Mouse (Mus musculus): ENCODE results near the gene Stk4. TPM values are rescaled to one million over a fixed set of nuclear protein-coding genes. Genes with fewer than 3 reads are reported as not detected.

The Stk4 gene
- polyA plus RNA-seq, 1 experiment from 2014 or later, result 15.4 TPM

- no peak for ATAC-seq (ENCODE audit: low FRiP score)
- 66% methylated on average over 6 of the region's 6 CpGs for WGBS
- peaks cover 22% of the 10 kb centered on the region; the same call in 1 of the 2 replicates for H3K4me1 ChIP-seq
- H3K9ac ChIP-seq (replicated peaks), result no peak overlapping the region
- no peak overlapping the region for H3K4me2 ChIP-seq
- H3K36me3 ChIP-seq, result peaks cover 10% of the 10 kb centered on the region
- H3K27ac ChIP-seq (replicated peaks), result no peak overlapping the region
- no peak overlapping the region for H3K4me3 ChIP-seq (replicated peaks)
- H3K9me3 ChIP-seq (replicated peaks), result no peaks in the 10 kb centered on the region
- H3K27me3 ChIP-seq (replicated peaks), result no peaks in the 10 kb centered on the region
Observed at GRCm38 (mm10) chr2:164134563-164134962, 64.4 kb downstream of the Stk4 start.

- H3K36me3 ChIP-seq, result peaks cover 10% of the 10 kb centered on the region
- no peaks in the 10 kb centered on the region for H3K27me3 ChIP-seq (replicated peaks)
- WGBS, result 69% methylated on average over 1 of the region's 1 CpGs
Observed at GRCm38 (mm10) chr2:164135367-164135766, 65.2 kb downstream of the Stk4 start.

GRCm38 (mm10) chr2:164136393-164136792 is 66.3 kb downstream of the Stk4 start:
- H3K9ac ChIP-seq (replicated peaks), result no peak overlapping the region
- H3K4me3 ChIP-seq (replicated peaks), result no peak overlapping the region
- 30% methylated on average over 2 of the region's 2 CpGs for whole genome bisulfite sequencing
- no peak overlapping the region for H3K27ac ChIP-seq (replicated peaks)
- no peak for ATAC-seq (ENCODE audit: low FRiP score)
- H3K27me3 ChIP-seq (replicated peaks), result no peaks in the 10 kb centered on the region
- peaks cover 22% of the 10 kb centered on the region; the same call in 1 of the 2 replicates for H3K4me1 ChIP-seq
- peaks cover 5% of the 10 kb centered on the region for H3K36me3 ChIP-seq
- no peak overlapping the region for H3K4me2 ChIP-seq
- no peaks in the 10 kb centered on the region for H3K9me3 ChIP-seq (replicated peaks)

More at GRCm38 (mm10) chr2:164135367-164135766, 65.2 kb downstream of the Stk4 start:
- Histone ChIP-seq H3K4me3 (replicated peaks) (no peak overlapping the region), H3K9me3 (replicated peaks) (no peaks in the 10 kb centered on the region), H3K9ac (replicated peaks) (no peak overlapping the region), H3K4me2 (no peak overlapping the region), H3K4me1 (peaks cover 22% of the 10 kb centered on the region; the same call in 1 of the 2 replicates), H3K27ac (replicated peaks) (no peak overlapping the region)
- no peak for ATAC-seq (ENCODE audit: low FRiP score)

GRCm38 (mm10) chr2:164137754-164138153 is 67.6 kb downstream of the Stk4 start:
- ATAC-seq (ENCODE audit: low FRiP score), result no peak
- Histone ChIP-seq H3K9ac (replicated peaks) (no peak overlapping the region), H3K27ac (replicated peaks) (no peak overlapping the region)

DNA sequence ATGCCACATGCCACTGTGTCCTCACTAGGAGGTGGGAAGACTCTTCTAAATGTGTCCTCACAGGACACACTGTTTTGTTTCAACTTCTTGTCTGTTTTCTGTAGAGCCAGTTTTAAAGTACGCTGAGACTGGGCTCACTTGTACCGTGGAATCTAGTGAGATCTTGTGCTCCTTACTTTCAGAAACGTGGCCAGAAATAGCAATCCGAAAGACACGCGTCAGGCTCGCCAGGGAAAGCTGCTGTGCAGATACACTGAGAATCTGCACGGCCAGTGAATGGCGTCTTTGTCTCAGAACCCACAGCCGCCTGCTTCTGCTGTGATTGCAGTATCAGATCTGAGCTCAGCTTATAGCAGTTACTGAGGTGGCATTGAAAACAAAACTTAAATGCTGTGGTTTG is 71.9 kb downstream of the Stk4 start:
- Histone ChIP-seq H3K9ac (replicated peaks) (no peak overlapping the region), H3K36me3 (no peaks in the 10 kb centered on the region), H3K27ac (replicated peaks) (peak overlapping the region; percentile 46), H3K27me3 (replicated peaks) (no peaks in the 10 kb centered on the region), H3K4me1 (peaks cover 18% of the 10 kb centered on the region; the same call in 1 of the 2 replicates), H3K4me2 (no peak overlapping the region), H3K4me3 (replicated peaks) (no peak overlapping the region), H3K9me3 (replicated peaks) (no peaks in the 10 kb centered on the region)
- WGBS, result 45% methylated on average over 10 of the region's 10 CpGs
- no peak for ATAC-seq (ENCODE audit: low FRiP score)

More at GRCm38 (mm10) chr2:164137754-164138153, 67.6 kb downstream of the Stk4 start:
- Histone ChIP-seq H3K36me3 (peaks cover 2% of the 10 kb centered on the region; the same call in 1 of the 2 replicates), H3K4me2 (no peak overlapping the region), H3K4me1 (peaks cover 29% of the 10 kb centered on the region; the same call in 1 of the 2 replicates), H3K4me3 (replicated peaks) (no peak overlapping the region), H3K27me3 (replicated peaks) (no peaks in the 10 kb centered on the region), H3K9me3 (replicated peaks) (no peaks in the 10 kb centered on the region)
- 53% methylated on average over 6 of the region's 6 CpGs for WGBS

DNA sequence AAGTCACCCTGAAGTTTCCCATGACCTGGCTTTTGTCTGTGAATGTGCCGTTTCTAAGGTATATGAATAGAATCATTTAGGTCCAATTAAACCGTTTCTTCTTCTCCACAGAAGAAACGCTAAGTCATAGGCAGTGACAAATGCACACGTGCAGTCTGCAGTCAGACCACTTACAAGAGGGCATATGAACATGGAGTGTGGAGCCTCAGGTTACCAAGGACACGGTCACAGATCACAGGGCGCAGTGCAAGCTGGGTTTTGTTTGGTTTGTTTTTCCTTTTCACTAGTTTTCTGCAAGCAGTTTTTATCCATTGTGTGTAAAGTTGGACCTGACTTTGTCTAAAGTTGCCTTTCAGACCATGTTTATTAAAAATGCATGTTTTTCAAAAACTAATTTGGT is 73.9 kb downstream of the Stk4 start:
- Histone ChIP-seq H3K4me3 (replicated peaks) (no peak overlapping the region), H3K4me2 (no peak overlapping the region), H3K9me3 (replicated peaks) (no peaks in the 10 kb centered on the region), H3K27ac (replicated peaks) (no peak overlapping the region), H3K27me3 (replicated peaks) (no peaks in the 10 kb centered on the region), H3K4me1 (peaks cover 10% of the 10 kb centered on the region; the same call in 1 of the 2 replicates), H3K9ac (replicated peaks) (no peak overlapping the region), H3K36me3 (no peaks in the 10 kb centered on the region)
- no peak for ATAC-seq (ENCODE audit: low FRiP score)
- 49% methylated on average over 6 of the region's 6 CpGs for WGBS

DNA sequence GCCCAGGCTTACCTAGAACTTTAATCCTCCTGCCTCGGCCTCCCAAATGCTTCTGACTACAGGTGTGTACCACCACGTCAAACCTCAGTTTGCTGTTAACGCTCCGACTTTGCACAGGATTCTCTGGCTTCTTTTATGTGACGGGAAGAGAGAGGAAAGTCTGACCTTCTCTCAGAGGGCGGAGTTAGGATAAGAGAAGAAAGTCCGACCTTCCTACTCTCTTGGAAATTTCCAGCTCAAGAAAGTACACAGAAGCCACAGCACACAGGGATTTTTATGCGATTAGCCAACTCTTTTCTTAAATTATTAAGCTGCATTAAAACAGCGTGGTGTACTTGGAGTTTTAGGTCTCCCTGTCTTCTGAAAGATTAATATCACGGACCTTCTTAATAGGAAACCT is 74.4 kb downstream of the Stk4 start:
- Histone ChIP-seq H3K9me3 (replicated peaks) (no peaks in the 10 kb centered on the region), H3K4me2 (no peak overlapping the region), H3K27me3 (replicated peaks) (no peaks in the 10 kb centered on the region), H3K4me1 (peaks cover 10% of the 10 kb centered on the region; the same call in 1 of the 2 replicates), H3K9ac (replicated peaks) (no peak overlapping the region), H3K27ac (replicated peaks) (no peak overlapping the region), H3K36me3 (no peaks in the 10 kb centered on the region), H3K4me3 (replicated peaks) (no peak overlapping the region)
- no peak for ATAC-seq (ENCODE audit: low FRiP score)
- WGBS, result 81% methylated on average over 10 of the region's 10 CpGs

- Histone ChIP-seq H3K27ac (replicated peaks) (no peak overlapping the region), H3K9me3 (replicated peaks) (no peaks in the 10 kb centered on the region), H3K9ac (replicated peaks) (no peak overlapping the region), H3K27me3 (replicated peaks) (no peaks in the 10 kb centered on the region), H3K36me3 (peaks cover 3% of the 10 kb centered on the region; the same call in 1 of the 2 replicates), H3K4me2 (no peak overlapping the region), H3K4me3 (replicated peaks) (no peak overlapping the region), H3K4me1 (peaks cover 10% of the 10 kb centered on the region; the same call in 1 of the 2 replicates)
- 95% methylated on average over 12 of the region's 12 CpGs for WGBS
- ATAC-seq (ENCODE audit: low FRiP score), result no peak
Observed at GRCm38 (mm10) chr2:164146556-164146955, 76.4 kb downstream of the Stk4 start.

GRCm38 (mm10) chr2:164150086-164150760 is 80.1 kb downstream of the Stk4 start:
- Histone ChIP-seq H3K27me3 (replicated peaks) (no peaks in the 10 kb centered on the region), H3K9me3 (replicated peaks) (no peaks in the 10 kb centered on the region), H3K4me2 (no peak overlapping the region), H3K27ac (replicated peaks) (peak overlapping the region; percentile 52), H3K4me1 (peaks cover 3% of the 10 kb centered on the region; the same call in 1 of the 2 replicates), H3K4me3 (replicated peaks) (no peak overlapping the region), H3K9ac (replicated peaks) (no peak overlapping the region), H3K36me3 (peaks cover 29% of the 10 kb centered on the region)
- WGBS, result 35% methylated on average over 14 of the region's 14 CpGs
- ATAC-seq (ENCODE audit: low FRiP score), result no peak

DNA sequence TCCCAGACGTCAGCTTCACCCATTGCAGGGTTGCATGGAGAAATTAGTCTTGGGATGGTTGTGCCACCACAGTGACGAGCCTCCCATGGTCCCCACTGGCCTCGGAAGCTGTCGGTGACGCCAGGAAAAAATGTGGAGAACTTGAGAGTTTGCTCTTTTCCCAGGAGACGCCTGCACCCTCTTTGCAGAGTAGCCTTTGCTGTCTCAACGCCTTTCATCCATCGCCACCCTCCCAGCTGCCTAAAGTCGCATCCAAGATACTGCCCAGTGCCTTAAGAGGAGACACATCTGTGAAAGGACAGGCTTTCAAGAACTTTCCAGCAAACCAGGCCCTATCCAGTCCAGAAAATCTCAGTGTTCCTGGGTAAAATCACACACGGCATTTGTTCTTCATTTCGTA is 82.2 kb downstream of the Stk4 start:
- WGBS, result 95% methylated on average over 11 of the region's 11 CpGs
- Histone ChIP-seq H3K4me2 (no peak overlapping the region), H3K27ac (replicated peaks) (no peak overlapping the region), H3K4me1 (peaks cover 3% of the 10 kb centered on the region; the same call in 1 of the 2 replicates), H3K27me3 (replicated peaks) (no peaks in the 10 kb centered on the region), H3K4me3 (replicated peaks) (no peak overlapping the region), H3K9me3 (replicated peaks) (no peaks in the 10 kb centered on the region), H3K36me3 (peaks cover 40% of the 10 kb centered on the region), H3K9ac (replicated peaks) (no peak overlapping the region)
- ATAC-seq (ENCODE audit: low FRiP score), result no peak

DNA sequence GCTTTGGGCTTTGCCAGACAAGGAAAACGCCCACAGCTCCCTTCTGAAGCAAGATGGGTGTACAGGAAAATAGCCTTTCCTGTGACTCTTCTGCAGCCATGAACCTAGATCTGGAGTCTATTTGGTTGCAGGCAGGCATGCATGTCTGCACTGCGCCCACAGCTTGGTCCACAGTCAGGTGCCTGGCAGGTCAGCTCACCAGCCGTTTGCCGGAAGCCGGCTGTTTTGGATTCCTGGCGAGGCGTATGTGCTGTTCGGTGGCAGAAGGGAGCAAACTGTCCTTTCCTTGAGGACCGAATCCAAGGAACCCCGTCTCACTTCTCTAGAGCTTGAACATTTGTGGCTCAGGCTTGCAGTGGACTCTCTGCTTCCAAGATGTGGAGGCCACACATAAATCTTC is 83.9 kb downstream of the Stk4 start:
- Histone ChIP-seq H3K27me3 (replicated peaks) (no peaks in the 10 kb centered on the region), H3K9ac (replicated peaks) (no peak overlapping the region), H3K36me3 (peaks cover 40% of the 10 kb centered on the region), H3K4me2 (no peak overlapping the region), H3K4me3 (replicated peaks) (no peak overlapping the region), H3K4me1 (no peaks in the 10 kb centered on the region; the same call in 1 of the 2 replicates), H3K9me3 (replicated peaks) (no peaks in the 10 kb centered on the region), H3K27ac (replicated peaks) (no peak overlapping the region)
- no peak for ATAC-seq (ENCODE audit: low FRiP score)
- WGBS, result 99% methylated on average over 10 of the region's 10 CpGs

DNA sequence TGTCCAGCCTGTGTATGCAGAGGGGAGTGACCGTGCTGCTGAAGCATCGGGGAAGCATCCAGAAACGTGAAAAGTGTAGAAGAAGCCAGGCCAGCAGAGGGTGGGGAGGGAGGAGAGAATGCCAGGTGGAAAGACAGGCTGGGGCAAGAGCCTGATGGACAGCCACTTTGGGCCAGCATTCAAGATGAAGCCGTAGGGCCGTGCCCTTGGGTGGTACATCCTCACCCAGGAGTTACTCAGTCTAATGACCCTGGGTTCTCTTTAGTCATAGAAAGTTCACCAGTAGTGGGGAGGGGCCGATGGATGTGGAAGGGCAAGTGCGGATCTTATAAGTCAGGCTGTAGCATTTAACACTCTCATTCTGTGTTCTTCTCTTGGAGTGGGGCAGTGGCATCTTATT is 86.0 kb downstream of the Stk4 start:
- WGBS, result 83% methylated on average over 7 of the region's 7 CpGs
- ATAC-seq (ENCODE audit: low FRiP score), result no peak
- Histone ChIP-seq H3K9ac (replicated peaks) (no peak overlapping the region), H3K4me1 (no peaks in the 10 kb centered on the region), H3K4me2 (no peak overlapping the region), H3K36me3 (peaks cover 40% of the 10 kb centered on the region), H3K27ac (replicated peaks) (no peak overlapping the region), H3K27me3 (replicated peaks) (no peaks in the 10 kb centered on the region), H3K4me3 (replicated peaks) (no peak overlapping the region), H3K9me3 (replicated peaks) (no peaks in the 10 kb centered on the region)
